Mouse (Mus musculus): ENCODE data around the gene Megf11. TPM values are rescaled to one million over a fixed set of nuclear protein-coding genes. Genes with fewer than 3 reads are reported as not detected.
"Not testable (repeated sequence)": the region's sequence is repeated elsewhere in the genome, so short reads cannot be mapped to it uniquely, and the experiment has no call there.

Megf11 gene
- polyA plus RNA-seq, 1 experiment from 2014 or later: 0.11 TPM

GRCm38 (mm10) chr9:64703420-64703965 is 318.1 kb downstream of the Megf11 start:
- H3K9ac ChIP-seq (replicated peaks): no peak overlapping the region
- ATAC-seq: no peak
- H3K27me3 ChIP-seq (ENCODE audit: insufficient read depth, low read length): no peaks in the 10 kb centered on the region
- no peak overlapping the region for H3K4me2 ChIP-seq (ENCODE audit: low read depth, low read length)
- no peak for TF ChIP-seq CTCF (IDR thresholded peaks at IDR 0.05; ENCODE audit: low read depth)
- no peak for TF ChIP-seq EP300 (IDR thresholded peaks at IDR 0.05; ENCODE audit: low read depth)
- no peak overlapping the region for H3K4me3 ChIP-seq (ENCODE audit: low read depth, low read length)
- H3K36me3 ChIP-seq (replicated peaks; ENCODE audit: insufficient read depth, low read length): peaks cover 25% of the 10 kb centered on the region
- no peaks in the 10 kb centered on the region for H3K9me3 ChIP-seq (ENCODE audit: low read length)
- H3K27ac ChIP-seq (ENCODE audit: low read depth): no peak overlapping the region; the same call in 1 of the 2 replicates
- no peak for DNase-seq
- H3K4me1 ChIP-seq (ENCODE audit: insufficient read depth): peaks cover 24% of the 10 kb centered on the region

GRCm38 (mm10) chr9:64704073-64704840 is 318.8 kb downstream of the Megf11 start:
- TF ChIP-seq EP300 (IDR thresholded peaks at IDR 0.05; ENCODE audit: low read depth) (no peak), CTCF (IDR thresholded peaks at IDR 0.05; ENCODE audit: low read depth) (no peak)
- Histone ChIP-seq H3K36me3 (replicated peaks; ENCODE audit: insufficient read depth, low read length) (peaks cover 23% of the 10 kb centered on the region), H3K27ac (ENCODE audit: low read depth) (peak overlapping the region; percentile 12; the same call in 1 of the 2 replicates), H3K9ac (replicated peaks) (no peak overlapping the region), H3K4me1 (ENCODE audit: insufficient read depth) (peaks cover 24% of the 10 kb centered on the region), H3K27me3 (ENCODE audit: insufficient read depth, low read length) (no peaks in the 10 kb centered on the region), H3K4me3 (ENCODE audit: low read depth, low read length) (no peak overlapping the region), H3K9me3 (ENCODE audit: low read length) (no peaks in the 10 kb centered on the region), H3K4me2 (ENCODE audit: low read depth, low read length) (no peak overlapping the region)
- ATAC-seq (no peak), DNase-seq (no peak)
- WGBS (ENCODE audit: insufficient replicate concordance): 63% methylated on average over 5 of the region's 5 CpGs

- not testable (repeated sequence) for H3K27me3 ChIP-seq (ENCODE audit: insufficient read depth, low read length); H3K9me3 ChIP-seq (ENCODE audit: low read length); H3K9ac ChIP-seq (replicated peaks); H3K4me3 ChIP-seq (ENCODE audit: low read depth, low read length); H3K4me1 ChIP-seq (ENCODE audit: insufficient read depth); H3K4me2 ChIP-seq (ENCODE audit: low read depth, low read length); H3K27ac ChIP-seq (ENCODE audit: low read depth); ATAC-seq; DNase-seq
- peaks cover 27% of the 10 kb centered on the region for H3K36me3 ChIP-seq (replicated peaks; ENCODE audit: insufficient read depth, low read length)
- 87% methylated on average over 3 of the region's 5 CpGs for WGBS (ENCODE audit: insufficient replicate concordance)
Observed at GRCm38 (mm10) chr9:64710291-64710690, 324.9 kb downstream of the Megf11 start.

GRCm38 (mm10) chr9:64719526-64720163 is 334.2 kb downstream of the Megf11 start:
- TF ChIP-seq EP300 (IDR thresholded peaks at IDR 0.05; ENCODE audit: low read depth) (no peak), CTCF (IDR thresholded peaks at IDR 0.05; ENCODE audit: low read depth) (no peak)
- ATAC-seq: no peak

GRCm38 (mm10) chr9:64726454-64726853 is 341.0 kb downstream of the Megf11 start:
- 85% methylated on average over 5 of the region's 5 CpGs for WGBS (ENCODE audit: insufficient replicate concordance)
- H3K36me3 ChIP-seq (replicated peaks; ENCODE audit: insufficient read depth, low read length): peaks cover 34% of the 10 kb centered on the region
- no peak overlapping the region for H3K4me3 ChIP-seq (ENCODE audit: low read depth, low read length)

More at GRCm38 (mm10) chr9:64719526-64720163, 334.2 kb downstream of the Megf11 start:
- peaks cover 15% of the 10 kb centered on the region for H3K36me3 ChIP-seq (replicated peaks; ENCODE audit: insufficient read depth, low read length)
- DNase-seq: no peak
- no peak overlapping the region for H3K27ac ChIP-seq (ENCODE audit: low read depth)
- no peak overlapping the region for H3K4me3 ChIP-seq (ENCODE audit: low read depth, low read length)
- 0 out of 2 replicates have a peak, but pooled peaks cover under 1% of the 10 kb centered on the region for H3K4me1 ChIP-seq (ENCODE audit: insufficient read depth)
- no peaks in the 10 kb centered on the region for H3K27me3 ChIP-seq (ENCODE audit: insufficient read depth, low read length)
- 66% methylated on average over 5 of the region's 5 CpGs for WGBS (ENCODE audit: insufficient replicate concordance)
- H3K4me2 ChIP-seq (ENCODE audit: low read depth, low read length): no peak overlapping the region
- no peaks in the 10 kb centered on the region for H3K9me3 ChIP-seq (ENCODE audit: low read length)
- no peak overlapping the region for H3K9ac ChIP-seq (replicated peaks)

GRCm38 (mm10) chr9:64731029-64731560 is 345.7 kb downstream of the Megf11 start:
- no peak overlapping the region for H3K9ac ChIP-seq (replicated peaks)
- H3K4me2 ChIP-seq (ENCODE audit: low read depth, low read length): no peak overlapping the region
- peaks cover 20% of the 10 kb centered on the region for H3K36me3 ChIP-seq (replicated peaks; ENCODE audit: insufficient read depth, low read length)
- H3K4me1 ChIP-seq (ENCODE audit: insufficient read depth): peaks cover 9% of the 10 kb centered on the region
- no peak for DNase-seq
- ATAC-seq: no peak
- TF ChIP-seq CTCF (IDR thresholded peaks at IDR 0.05; ENCODE audit: low read depth): no peak
- no peak for TF ChIP-seq EP300 (IDR thresholded peaks at IDR 0.05; ENCODE audit: low read depth)
- H3K4me3 ChIP-seq (ENCODE audit: low read depth, low read length): no peak overlapping the region
- no peaks in the 10 kb centered on the region for H3K27me3 ChIP-seq (ENCODE audit: insufficient read depth, low read length)
- 0 out of 2 replicates have a peak overlapping the region, but pooled peaks have one; percentile 7 for H3K27ac ChIP-seq (ENCODE audit: low read depth)
- H3K9me3 ChIP-seq (ENCODE audit: low read length): no peaks in the 10 kb centered on the region
- WGBS (ENCODE audit: insufficient replicate concordance): 72% methylated on average over 3 of the region's 3 CpGs

More at GRCm38 (mm10) chr9:64726454-64726853, 341.0 kb downstream of the Megf11 start:
- H3K9me3 ChIP-seq (ENCODE audit: low read length): no peaks in the 10 kb centered on the region
- no peak for ATAC-seq
- H3K27me3 ChIP-seq (ENCODE audit: insufficient read depth, low read length): no peaks in the 10 kb centered on the region
- H3K9ac ChIP-seq (replicated peaks): no peak overlapping the region
- no peak overlapping the region for H3K27ac ChIP-seq (ENCODE audit: low read depth)
- DNase-seq: no peak
- no peak for TF ChIP-seq CTCF (IDR thresholded peaks at IDR 0.05; ENCODE audit: low read depth)
- no peak for TF ChIP-seq EP300 (IDR thresholded peaks at IDR 0.05; ENCODE audit: low read depth)
- no peak overlapping the region for H3K4me2 ChIP-seq (ENCODE audit: low read depth, low read length)
- H3K4me1 ChIP-seq (ENCODE audit: insufficient read depth): peaks cover 6% of the 10 kb centered on the region
